Mouse (Mus musculus): ENCODE data around the gene Rce1. TPM values are rescaled to one million over a fixed set of nuclear protein-coding genes. Genes with fewer than 3 reads are reported as not detected.

Rce1 gene
- total RNA-seq (2021) = 1 to 10 TPM; 7.1 to 8.7 TPM
- polyA plus RNA-seq (2012; rRNA removed) = 35.7 and 37.3 TPM in 2 replicates
- long read RNA-seq, partial matches to known transcripts = 0 of 8 reads
- long read RNA-seq, other reads (novel, unspliced or antisense) = 3 of 8 reads

- Histone ChIP-seq H3K4me1 (ENCODE audit: control insufficient read depth, insufficient read depth, low read length) (peaks cover 4% of the 10 kb centered on the region), H3K79me2 (replicated peaks; ENCODE audit: control insufficient read depth, insufficient read depth, low read length) (no peaks in the 10 kb centered on the region; the same call in 1 of the 2 replicates), H3K36me3 (ENCODE audit: control insufficient read depth, insufficient read depth, low read length) (no peaks in the 10 kb centered on the region), H3K9ac (ENCODE audit: low read depth, low read length) (peak within 1 kb of the TSS; percentile 99), H3K27ac (peak within 1 kb of the TSS; percentile 94), H3K27me3 (ENCODE audit: control insufficient read depth, insufficient read depth, low read length) (no peaks in the 10 kb centered on the region), H3K4me3 (peak within 1 kb of the TSS; percentile 97)
- peak; percentile 94 to 96 for DNase-seq
- intact Hi-C loops (cut with DNase I) = loop anchor here (5.0 to 10.0 kb wide), 3 partner anchors 128 to 337 kb away; partner anchors contain the start of genes 2010003K11Rik, Ctsf and Mrpl11
- no peak for TF ChIP-seq EP300 (IDR thresholded peaks at IDR 0.05; ENCODE audit: insufficient read depth, low read depth, low read length)
- TF ChIP-seq POLR2A (IDR thresholded peaks at IDR 0.05; ENCODE audit: insufficient read depth, low read depth, low read length) = peak; percentile 66
- under 1% methylated on average over 64 of the region's 64 CpGs for WGBS
Measured at GRCm38 (mm10) chr19:4625179-4625828, at the start of gene Rce1. Gene Rce1 (minus strand): TSS chr19:4625641.

- Histone ChIP-seq H3K36me3 (ENCODE audit: control insufficient read depth, insufficient read depth, low read length) (no peaks in the 10 kb centered on the region), H3K4me1 (ENCODE audit: control insufficient read depth, insufficient read depth, low read length) (no peaks in the 10 kb centered on the region), H3K27me3 (ENCODE audit: control insufficient read depth, insufficient read depth, low read length) (no peaks in the 10 kb centered on the region), H3K9ac (ENCODE audit: low read depth, low read length) (no peak overlapping the region), H3K27ac (no peak overlapping the region), H3K4me3 (no peak overlapping the region), H3K79me2 (replicated peaks; ENCODE audit: control insufficient read depth, insufficient read depth, low read length) (no peaks in the 10 kb centered on the region)
- DNase-seq = no peak
- intact Hi-C loops (cut with DNase I) = no loop called here
- no peak for TF ChIP-seq POLR2A (IDR thresholded peaks at IDR 0.05; ENCODE audit: insufficient read depth, low read depth, low read length)
- TF ChIP-seq EP300 (IDR thresholded peaks at IDR 0.05; ENCODE audit: insufficient read depth, low read depth, low read length) = no peak
- no peak for TF ChIP-seq CTCF (IDR thresholded peaks at IDR 0.05)
- WGBS = 50% methylated on average over 6 of the region's 6 CpGs
Measured at GRCm38 (mm10) chr19:4672401-4672800, 47.0 kb upstream of the Rce1 start.

GRCm38 (mm10) chr19:4670776-4671175 lies 45.3 kb upstream of the Rce1 start:
- H3K36me3 ChIP-seq (ENCODE audit: control insufficient read depth, insufficient read depth, low read length) = no peaks in the 10 kb centered on the region
- no peak overlapping the region for H3K27ac ChIP-seq
- H3K79me2 ChIP-seq (replicated peaks; ENCODE audit: control insufficient read depth, insufficient read depth, low read length) = no peaks in the 10 kb centered on the region
- H3K27me3 ChIP-seq (ENCODE audit: control insufficient read depth, insufficient read depth, low read length) = no peaks in the 10 kb centered on the region
- H3K4me3 ChIP-seq = no peak overlapping the region
- H3K4me1 ChIP-seq (ENCODE audit: control insufficient read depth, insufficient read depth, low read length) = no peaks in the 10 kb centered on the region
- intact Hi-C loops (cut with DNase I) = no loop called here
- DNase-seq = no peak
- WGBS = 49% methylated on average over 4 of the region's 4 CpGs
- TF ChIP-seq POLR2A (IDR thresholded peaks at IDR 0.05; ENCODE audit: insufficient read depth, low read depth, low read length) (no peak), EP300 (IDR thresholded peaks at IDR 0.05; ENCODE audit: insufficient read depth, low read depth, low read length) (no peak), CTCF (IDR thresholded peaks at IDR 0.05) (no peak)
- no peak overlapping the region for H3K9ac ChIP-seq (ENCODE audit: low read depth, low read length)

GRCm38 (mm10) chr19:4666815-4667214 lies 41.4 kb upstream of the Rce1 start:
- Histone ChIP-seq H3K9ac (ENCODE audit: low read depth, low read length) (no peak overlapping the region), H3K27me3 (ENCODE audit: control insufficient read depth, insufficient read depth, low read length) (no peaks in the 10 kb centered on the region), H3K4me3 (no peak overlapping the region), H3K4me1 (ENCODE audit: control insufficient read depth, insufficient read depth, low read length) (no peaks in the 10 kb centered on the region), H3K27ac (no peak overlapping the region), H3K36me3 (ENCODE audit: control insufficient read depth, insufficient read depth, low read length) (no peaks in the 10 kb centered on the region), H3K79me2 (replicated peaks; ENCODE audit: control insufficient read depth, insufficient read depth, low read length) (no peaks in the 10 kb centered on the region)
- DNase-seq = no peak
- intact Hi-C loops (cut with DNase I) = no loop called here
- TF ChIP-seq POLR2A (IDR thresholded peaks at IDR 0.05; ENCODE audit: insufficient read depth, low read depth, low read length) = no peak
- peak; percentile 21 for TF ChIP-seq CTCF (IDR thresholded peaks at IDR 0.05)

- Histone ChIP-seq H3K4me1 (ENCODE audit: control insufficient read depth, insufficient read depth, low read length) (no peaks in the 10 kb centered on the region), H3K27ac (no peak overlapping the region), H3K27me3 (ENCODE audit: control insufficient read depth, insufficient read depth, low read length) (peaks cover 2% of the 10 kb centered on the region; the same call in 1 of the 2 replicates), H3K4me3 (no peak overlapping the region), H3K9ac (ENCODE audit: low read depth, low read length) (no peak overlapping the region), H3K79me2 (replicated peaks; ENCODE audit: control insufficient read depth, insufficient read depth, low read length) (no peaks in the 10 kb centered on the region), H3K36me3 (ENCODE audit: control insufficient read depth, insufficient read depth, low read length) (no peaks in the 10 kb centered on the region)
- DNase-seq = no peak
- TF ChIP-seq POLR2A (IDR thresholded peaks at IDR 0.05; ENCODE audit: insufficient read depth, low read depth, low read length) (no peak), EP300 (IDR thresholded peaks at IDR 0.05; ENCODE audit: insufficient read depth, low read depth, low read length) (no peak), CTCF (IDR thresholded peaks at IDR 0.05) (no peak)
- intact Hi-C loops (cut with DNase I) = no loop called here
- 91% methylated on average over 5 of the region's 5 CpGs for whole genome bisulfite sequencing
Measured at GRCm38 (mm10) chr19:4658156-4658555, 32.7 kb upstream of the Rce1 start.

- TF ChIP-seq POLR2A (IDR thresholded peaks at IDR 0.05; ENCODE audit: insufficient read depth, low read depth, low read length) (no peak), EP300 (IDR thresholded peaks at IDR 0.05; ENCODE audit: insufficient read depth, low read depth, low read length) (no peak), CTCF (IDR thresholded peaks at IDR 0.05) (no peak)
- no peaks in the 10 kb centered on the region for H3K36me3 ChIP-seq (ENCODE audit: control insufficient read depth, insufficient read depth, low read length)
- no peak for DNase-seq
- 71% methylated on average over 11 of the region's 11 CpGs for WGBS
- intact Hi-C loops (cut with DNase I) = no loop called here
- no peak overlapping the region for H3K27ac ChIP-seq
- H3K27me3 ChIP-seq (ENCODE audit: control insufficient read depth, insufficient read depth, low read length) = no peaks in the 10 kb centered on the region
- H3K79me2 ChIP-seq (replicated peaks; ENCODE audit: control insufficient read depth, insufficient read depth, low read length) = no peaks in the 10 kb centered on the region
- no peak overlapping the region for H3K9ac ChIP-seq (ENCODE audit: low read depth, low read length)
- no peak overlapping the region for H3K4me3 ChIP-seq
- no peaks in the 10 kb centered on the region for H3K4me1 ChIP-seq (ENCODE audit: control insufficient read depth, insufficient read depth, low read length)
Measured at GRCm38 (mm10) chr19:4646917-4647492, 21.6 kb upstream of the Rce1 start.
